Mouse (Mus musculus) midbrain, embryonic 15.5 days (tissue): ENCODE results near the gene Taok1. TPM values are rescaled to one million over a fixed set of nuclear protein-coding genes. Genes with fewer than 3 reads are reported as not detected.
A peak's percentile ranks its signal among the peaks of the same experiment; 100 is the strongest.

ENCODE experiments used
- ATAC-seq: fragments of 200-750 bp; cut with Nextera tagmentation; replicated peaks from 2 replicates; pipeline ENCODE4 v1.8.0; 2017; ENCODE audit warnings: moderate TSS enrichment
- H3K27ac ChIP-seq: fragments of 300-500 bp; sonication (generic); 2 replicates; pipeline ENCODE4 v1.5.1; 2015; ENCODE audit warnings: mild to moderate bottlenecking, inconsistent platforms
- H3K27me3 ChIP-seq: fragments of 300-500 bp; sonication (generic); replicated peaks from 2 replicates; pipeline ENCODE4 v1.6.1; 2015; ENCODE audit warnings: inconsistent platforms
- H3K36me3 ChIP-seq: fragments of 300-500 bp; sonication (generic); replicated peaks from 2 replicates; pipeline ENCODE4 v1.6.1; 2015; ENCODE audit warnings: inconsistent platforms
- H3K4me1 ChIP-seq: fragments of 300-500 bp; sonication (generic); 2 replicates; pipeline ENCODE4 v1.6.1; 2015; ENCODE audit warnings: inconsistent platforms
- H3K4me2 ChIP-seq: fragments of 300-500 bp; sonication (generic); 2 replicates; pipeline ENCODE4 v1.6.1; 2015; ENCODE audit warnings: inconsistent platforms, mild to moderate bottlenecking, moderate library complexity
- H3K4me3 ChIP-seq: fragments of 300-500 bp; sonication (generic); 2 replicates; pipeline ENCODE4 v1.5.1; 2015; ENCODE audit warnings: mild to moderate bottlenecking, inconsistent platforms
- H3K9ac ChIP-seq: fragments of 300-500 bp; sonication (generic); 2 replicates; pipeline ENCODE4 v1.6.1; 2015; ENCODE audit warnings: mild to moderate bottlenecking, inconsistent platforms
- H3K9me3 ChIP-seq: fragments of 300-500 bp; sonication (generic); 2 replicates; pipeline ENCODE4 v1.6.1; 2016; ENCODE audit warnings: inconsistent platforms
- WGBS: fragments of 180-500 bp; shearing (Covaris S2); methylation state at CpG from one replicate; pipeline ENCODE4 v1.1.7; 2015; ENCODE audit warnings: mixed read lengths; 5-methylcytosine and 5-hydroxymethylcytosine counted together
- polyA plus RNA-seq: library from polyadenylated mRNA; unstranded; fragments of >200 nt; fragmentation: Nextera tagmentation; extraction: Ambion mirVana; gene quantifications from 2 replicates; pipeline ENCODE4 v1.2.1, GENCODE M21; 2015

The Taok1 gene
- polyA plus RNA-seq, 1 experiment from 2014 or later, result 24.2 TPM

- 25% methylated on average over 5 of the region's 5 CpGs for WGBS
- no peak for ATAC-seq
- no peak overlapping the region for H3K27ac ChIP-seq
These were observed 106.2 kb downstream of the Taok1 start for GRCm38 (mm10) chr11:77501392-77501791.

GRCm38 (mm10) chr11:77500361-77501325 is 107.0 kb downstream of the Taok1 start:
- no peak for ATAC-seq
- Histone ChIP-seq H3K4me2 (no peak overlapping the region), H3K27ac (no peak overlapping the region), H3K36me3 (peaks cover 41% of the 10 kb centered on the region), H3K27me3 (no peaks in the 10 kb centered on the region), H3K4me1 (peaks cover 36% of the 10 kb centered on the region), H3K4me3 (no peak overlapping the region), H3K9ac (no peak overlapping the region), H3K9me3 (no peaks in the 10 kb centered on the region)
- 77% methylated on average over 17 of the region's 17 CpGs for WGBS

More at GRCm38 (mm10) chr11:77501392-77501791, 106.2 kb downstream of the Taok1 start:
- no peak overlapping the region for H3K4me2 ChIP-seq
- H3K27me3 ChIP-seq, result no peaks in the 10 kb centered on the region
- H3K9ac ChIP-seq, result no peak overlapping the region
- no peaks in the 10 kb centered on the region for H3K9me3 ChIP-seq
- H3K4me1 ChIP-seq, result peaks cover 32% of the 10 kb centered on the region
- H3K4me3 ChIP-seq, result no peak overlapping the region
- peaks cover 49% of the 10 kb centered on the region for H3K36me3 ChIP-seq

GRCm38 (mm10) chr11:77499354-77499753 is 108.3 kb downstream of the Taok1 start:
- peaks cover 29% of the 10 kb centered on the region for H3K36me3 ChIP-seq
- ATAC-seq, result no peak
- peaks cover 49% of the 10 kb centered on the region for H3K4me1 ChIP-seq
- no peaks in the 10 kb centered on the region for H3K9me3 ChIP-seq
- H3K4me3 ChIP-seq, result no peak overlapping the region
- no peak overlapping the region for H3K4me2 ChIP-seq
- H3K27ac ChIP-seq, result no peak overlapping the region
- no peaks in the 10 kb centered on the region for H3K27me3 ChIP-seq
- H3K9ac ChIP-seq, result no peak overlapping the region
- 88% methylated on average over 7 of the region's 7 CpGs for WGBS

GRCm38 (mm10) chr11:77498261-77499139 is 109.1 kb downstream of the Taok1 start:
- ATAC-seq, result no peak
- H3K27me3 ChIP-seq, result no peaks in the 10 kb centered on the region
- no peaks in the 10 kb centered on the region for H3K9me3 ChIP-seq
- H3K36me3 ChIP-seq, result peaks cover 20% of the 10 kb centered on the region
- 61% methylated on average over 12 of the region's 12 CpGs for WGBS
- no peak overlapping the region for H3K9ac ChIP-seq
- H3K4me3 ChIP-seq, result no peak overlapping the region
- H3K4me2 ChIP-seq, result no peak overlapping the region
- no peak overlapping the region for H3K27ac ChIP-seq
- peaks cover 54% of the 10 kb centered on the region for H3K4me1 ChIP-seq

GRCm38 (mm10) chr11:77497851-77498250 is 109.8 kb downstream of the Taok1 start:
- no peaks in the 10 kb centered on the region for H3K9me3 ChIP-seq
- no peaks in the 10 kb centered on the region for H3K27me3 ChIP-seq
- no peak overlapping the region for H3K9ac ChIP-seq
- peaks cover 55% of the 10 kb centered on the region for H3K4me1 ChIP-seq
- H3K36me3 ChIP-seq, result peaks cover 14% of the 10 kb centered on the region
- H3K4me3 ChIP-seq, result no peak overlapping the region
- H3K4me2 ChIP-seq, result no peak overlapping the region
- no peak for ATAC-seq
- 28% methylated on average over 4 of the region's 4 CpGs for WGBS
- H3K27ac ChIP-seq, result peak overlapping the region; percentile 23; the same call in 1 of the 2 replicates

- Histone ChIP-seq H3K27ac (no peak overlapping the region), H3K4me1 (peaks cover 60% of the 10 kb centered on the region), H3K27me3 (no peaks in the 10 kb centered on the region), H3K9ac (no peak overlapping the region), H3K4me3 (no peak overlapping the region), H3K4me2 (no peak overlapping the region), H3K9me3 (no peaks in the 10 kb centered on the region), H3K36me3 (peaks cover 11% of the 10 kb centered on the region; the same call in 1 of the 2 replicates)
- ATAC-seq, result no peak
- WGBS, result 20% methylated on average over 6 of the region's 6 CpGs
These were observed 110.3 kb downstream of the Taok1 start for GRCm38 (mm10) chr11:77497341-77497756.

GRCm38 (mm10) chr11:77495507-77495906 is 112.1 kb downstream of the Taok1 start:
- Histone ChIP-seq H3K4me1 (peaks cover 68% of the 10 kb centered on the region), H3K4me3 (no peak overlapping the region), H3K36me3 (peaks cover 9% of the 10 kb centered on the region; the same call in 1 of the 2 replicates), H3K27me3 (no peaks in the 10 kb centered on the region), H3K4me2 (peak overlapping the region; percentile 94; the same call in 1 of the 2 replicates), H3K27ac (no peak overlapping the region), H3K9me3 (no peaks in the 10 kb centered on the region), H3K9ac (peak overlapping the region; percentile 97; the same call in 1 of the 2 replicates)
- ATAC-seq, result no peak

- peak overlapping the region; percentile 94 for H3K4me2 ChIP-seq
- ATAC-seq, result no peak
- 68% methylated on average over 6 of the region's 6 CpGs for WGBS
- H3K36me3 ChIP-seq, result peaks cover 2% of the 10 kb centered on the region; the same call in 1 of the 2 replicates
- no peaks in the 10 kb centered on the region for H3K27me3 ChIP-seq
- H3K9ac ChIP-seq, result peak overlapping the region; percentile 97
- no peak overlapping the region for H3K27ac ChIP-seq
- peak overlapping the region; percentile 97 for H3K4me3 ChIP-seq
- H3K4me1 ChIP-seq, result peaks cover 70% of the 10 kb centered on the region
- no peaks in the 10 kb centered on the region for H3K9me3 ChIP-seq
These were observed 112.8 kb downstream of the Taok1 start for GRCm38 (mm10) chr11:77494782-77495181.

- H3K4me1 ChIP-seq, result peaks cover 70% of the 10 kb centered on the region
- peak overlapping the region; percentile 94 for H3K4me2 ChIP-seq
- no peaks in the 10 kb centered on the region for H3K9me3 ChIP-seq
- no peaks in the 10 kb centered on the region; the same call in 1 of the 2 replicates for H3K36me3 ChIP-seq
- H3K27ac ChIP-seq, result peak overlapping the region; percentile 90
- peak overlapping the region; percentile 97 for H3K4me3 ChIP-seq
- no peaks in the 10 kb centered on the region for H3K27me3 ChIP-seq
- peak overlapping the region; percentile 97 for H3K9ac ChIP-seq
- WGBS, result 37% methylated on average over 4 of the region's 4 CpGs
- no peak for ATAC-seq
These were observed 113.3 kb downstream of the Taok1 start for GRCm38 (mm10) chr11:77494344-77494676.

- no peaks in the 10 kb centered on the region for H3K9me3 ChIP-seq
- H3K27me3 ChIP-seq, result no peaks in the 10 kb centered on the region
- H3K36me3 ChIP-seq, result no peaks in the 10 kb centered on the region
- H3K4me1 ChIP-seq, result peaks cover 71% of the 10 kb centered on the region
- ATAC-seq, result no peak
- H3K4me2 ChIP-seq, result peak within 1 kb of the TSS; percentile 94
- WGBS, result 2% methylated on average over 48 of the region's 74 CpGs
- H3K9ac ChIP-seq, result peak within 1 kb of the TSS; percentile 97
- H3K4me3 ChIP-seq, result peak within 1 kb of the TSS; percentile 97
- peak within 1 kb of the TSS; percentile 95 for H3K27ac ChIP-seq
These were observed 113.9 kb downstream of the Taok1 start, which contains the start of gene Git1 for GRCm38 (mm10) chr11:77493512-77494343. Git1 (plus strand) TSS chr11:77493562.

- Histone ChIP-seq H3K9me3 (no peaks in the 10 kb centered on the region), H3K9ac (peak overlapping the region; percentile 97), H3K36me3 (no peaks in the 10 kb centered on the region), H3K27me3 (no peaks in the 10 kb centered on the region), H3K4me3 (peak overlapping the region; percentile 97), H3K27ac (peak overlapping the region; percentile 95), H3K4me2 (peak overlapping the region; percentile 94), H3K4me1 (peaks cover 71% of the 10 kb centered on the region)
- ATAC-seq, result peak; percentile 79
- 0% methylated on average over 30 of the region's 32 CpGs for WGBS
These were observed 114.7 kb downstream of the Taok1 start for GRCm38 (mm10) chr11:77492911-77493332.
